Mouse (Mus musculus) liver, adult 2 months (tissue): Measurements from ENCODE around the gene Dpy19l1.

Source experiments
- CTCF ChIP-seq: fragments of 200-500 bp; IDR thresholded peaks from 2 replicates; pipeline ENCODE4 v1.5.1; 2011; ENCODE audit warnings: low read depth, low read length, control low read depth
- POLR2A ChIP-seq: fragments of 200-500 bp; IDR thresholded peaks from 2 replicates; pipeline ENCODE4 v1.6.1; 2011; ENCODE audit warnings: low read length, control low read depth; ENCODE audit not compliant: insufficient read depth; ENCODE audit errors: extremely low read depth

- TF ChIP-seq CTCF = no peak
- TF ChIP-seq POLR2A = no peak
Measured at GRCm38 (mm10) chr9:24453833-24454232, 49.1 kb downstream of the Dpy19l1 start.
